Mouse (Mus musculus): Measurements from ENCODE around the gene Fopnl. TPM values are rescaled to one million over a fixed set of nuclear protein-coding genes. Genes with fewer than 3 reads are reported as not detected.

The Fopnl gene
- polyA plus RNA-seq (2012; rRNA removed) = 76.2 and 89.6 TPM in 2 replicates

DNA sequence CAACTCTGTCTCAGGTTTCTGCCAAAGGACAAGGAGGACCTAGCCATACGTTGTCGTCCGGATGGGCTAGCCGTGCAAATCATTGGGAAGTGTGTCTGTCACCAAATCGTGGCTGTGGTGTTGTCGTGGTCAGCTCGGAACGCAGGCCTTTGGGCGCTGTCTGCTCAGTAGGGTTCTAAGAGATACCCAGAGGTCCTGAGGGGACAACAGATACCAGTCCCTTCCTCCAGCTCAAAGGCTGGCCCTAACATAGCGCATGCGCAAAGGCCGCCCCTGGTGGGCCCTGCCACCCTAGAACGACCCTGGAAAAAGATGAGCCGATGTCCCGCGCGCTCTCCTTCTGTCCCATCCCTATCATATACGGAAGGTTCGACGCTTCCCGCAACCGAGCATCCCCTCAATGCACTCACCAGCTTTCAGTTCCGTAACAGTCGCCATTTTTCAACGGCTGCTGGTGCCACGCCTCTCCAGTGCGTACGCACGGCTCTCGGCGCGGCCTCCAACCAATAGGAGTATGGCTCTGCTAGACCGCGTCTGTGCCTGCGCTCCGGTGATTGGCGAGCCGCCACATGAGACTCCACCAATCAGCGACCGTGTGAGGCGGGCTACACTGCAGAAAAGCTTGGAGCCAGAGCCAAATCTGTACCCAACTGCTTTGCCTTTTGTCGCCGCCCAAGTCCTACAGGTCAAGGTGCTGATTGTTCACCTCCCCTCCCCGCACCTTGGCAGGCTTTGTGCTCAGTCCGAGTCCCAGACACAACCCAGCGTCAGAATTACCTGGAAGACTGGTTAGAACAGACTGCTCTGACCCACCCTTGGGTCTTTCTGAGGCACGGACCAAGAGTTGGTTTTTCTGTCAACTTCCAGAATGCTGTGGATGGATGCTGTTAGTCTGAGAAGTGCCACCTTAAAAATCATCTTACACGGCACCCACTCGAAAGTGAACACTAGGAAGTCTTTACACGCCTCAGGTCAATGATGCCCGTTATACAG is at the start of gene Fopnl:
Gene Fopnl (minus strand): TSS at position 522 of the 993 bp plus-strand sequence.

DNA sequence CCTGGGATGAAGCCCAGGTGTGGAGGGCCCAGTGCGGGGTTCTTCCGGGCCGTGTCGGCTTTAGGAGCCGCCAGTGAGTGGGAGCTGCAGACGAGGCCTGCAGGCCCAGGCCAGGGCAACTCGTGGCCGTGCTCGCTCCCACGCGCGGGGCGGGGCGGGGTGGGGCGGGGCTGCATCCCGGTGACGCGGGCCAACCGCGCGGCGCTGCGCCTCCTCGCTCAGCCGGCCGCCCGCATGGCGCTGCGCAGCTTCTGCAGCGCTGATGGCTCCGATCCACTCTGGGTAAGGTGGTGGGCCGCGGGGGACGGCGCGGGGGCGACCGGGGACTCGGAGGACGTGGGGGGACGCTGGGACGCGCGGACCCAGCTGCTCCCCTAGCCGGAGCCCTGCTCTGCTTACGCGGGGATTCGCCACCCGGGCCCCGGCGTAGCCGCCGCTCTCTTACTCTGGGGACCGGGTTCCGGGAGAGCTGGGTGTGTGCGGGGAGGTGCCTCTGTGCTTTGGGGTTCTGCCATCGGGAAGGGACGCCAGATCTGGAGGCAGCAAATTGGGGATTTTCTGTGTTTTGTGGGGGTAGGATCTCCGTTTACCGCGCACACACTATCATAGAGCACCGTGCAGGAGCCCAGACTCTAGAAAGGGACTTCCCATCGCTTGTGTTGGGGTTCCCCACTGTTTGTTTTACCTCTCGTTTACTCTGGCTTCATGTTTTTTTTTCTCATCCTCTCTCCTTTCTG is 44.3 kb upstream of the Fopnl start, which contains the start of gene Abcc1:
Gene Abcc1 (plus strand): TSS at position 197 of the 737 bp plus-strand sequence.

DNA sequence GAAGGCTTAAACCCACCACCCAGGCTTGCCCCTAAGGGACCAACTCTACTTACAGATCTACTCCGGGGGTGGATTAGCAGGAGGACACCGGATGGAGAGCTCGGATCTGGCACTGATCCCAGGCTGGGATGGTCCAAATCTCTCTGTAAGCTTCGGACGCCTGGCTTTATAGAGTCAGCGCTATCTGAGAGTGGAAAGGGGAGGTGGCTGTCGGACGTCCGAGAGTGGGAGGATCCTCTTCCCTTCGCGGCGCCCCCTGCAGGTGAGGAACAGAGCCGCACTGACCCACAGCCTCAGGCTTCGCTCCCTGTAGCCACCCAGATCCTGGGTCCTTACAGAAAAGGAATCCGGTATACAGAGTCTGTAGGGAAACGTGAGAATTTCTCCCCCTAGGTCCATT is 26.0 kb downstream of the Fopnl start, which contains the start of gene Myh11:
Gene Myh11 (minus strand): TSS at position 150 of the 400 bp plus-strand sequence.

Other genes starting within 250 kb of the Fopnl start
- 51.7 and 56.6 TPM in 2 replicates for gene Nde1, start 154.1 kb downstream of the Fopnl start, polyA plus RNA-seq (2012; rRNA removed)
- gene Marf1, start 154.1 kb downstream of the Fopnl start, polyA plus RNA-seq (2012; rRNA removed) = 18.8 and 20.5 TPM in 2 replicates
- 0.48 and 0.96 TPM in 2 replicates for gene Myh11, start 26.0 kb downstream of the Fopnl start, polyA plus RNA-seq (2012; rRNA removed)
- 10.6 and 11.4 TPM in 2 replicates for gene Abcc1, start 44.2 kb upstream of the Fopnl start, polyA plus RNA-seq (2012; rRNA removed)
- not detected in 2 replicates for gene A630010A05Rik, start 244.9 kb upstream of the Fopnl start, polyA plus RNA-seq (2012; rRNA removed)

Measured in central nervous system, embryonic 14 days (tissue).